Mouse (Mus musculus): ENCODE measurements around the gene Lypd9.

- TF ChIP-seq POLR2A (IDR thresholded peaks at IDR 0.05; ENCODE audit: insufficient read depth, low read depth, low read length) (no peak), CTCF (IDR thresholded peaks at IDR 0.05; ENCODE audit: insufficient read depth, low read depth, low read length) (no peak)
Measured at GRCm38 (mm10) chr11:58420815-58421214, 31.9 kb downstream of the Lypd9 start, which contains the start of gene 1810065E05Rik.
